Comparison of ENCODE assay signal across 9 mouse cellular contexts in genomic region chr5:137337190-137337589, GRCm38 (mm10). TPM values are rescaled to one million over a fixed set of nuclear protein-coding genes. Genes with fewer than 3 reads are reported as not detected.
A peak's percentile ranks its signal among the peaks of the same experiment; 100 is the strongest.
DNase-seq lines count a peak whose midpoint lies in the region; ATAC-seq and TF ChIP-seq lines count a peak whose summit lies in the region.
"Had no signal": no experiment of that assay in that cellular context is flagged by ENCODE, and none has a peak within 500 bp of the region (broad histone marks: within the 10 kb centered on the region; RNA-seq: fewer than 3 reads in every experiment).

No protein-coding gene starts in this region.

- no peak overlapping the region for H3K9ac ChIP-seq in heart, adult 2 months (ENCODE audit: low read depth, low read length)
- H3K9ac ChIP-seq in liver, embryonic 11.5 days (ENCODE audit: low read depth, low read length): 0 out of 2 replicates have a peak overlapping the region, but pooled peaks have one; percentile 14
- peak overlapping the region; percentile 8; the same call in 1 of the 2 replicates for H3K9ac ChIP-seq in intestine, embryonic 15.5 days
- H3K9ac ChIP-seq in stomach, postnatal 0 days (ENCODE audit: low read length): no peak overlapping the region

- H3K27ac ChIP-seq in heart, adult 2 months: peak overlapping the region; percentile 30; the same call in 1 of the 2 replicates
- H3K27ac ChIP-seq in liver, embryonic 11.5 days (ENCODE audit: low read depth, low read length): peak overlapping the region; percentile 43
- peak overlapping the region; percentile 67 for H3K27ac ChIP-seq in intestine, embryonic 15.5 days
- peak overlapping the region; percentile 36; the same call in 1 of the 2 replicates for H3K27ac ChIP-seq in stomach, postnatal 0 days (replicated peaks)

- 37% methylated on average over 8 of the region's 8 CpGs for WGBS in heart, adult 2 months
- WGBS in liver, embryonic 11.5 days: 48% methylated on average over 8 of the region's 8 CpGs
- WGBS in intestine, embryonic 15.5 days: 42% methylated on average over 8 of the region's 8 CpGs
- WGBS in stomach, postnatal 0 days: 49% methylated on average over 8 of the region's 8 CpGs

- H3K79me2 ChIP-seq in heart, adult 2 months (replicated peaks; ENCODE audit: control insufficient read depth, insufficient read depth, low read length): no peaks in the 10 kb centered on the region

- H3K9me3 ChIP-seq in liver, embryonic 11.5 days (ENCODE audit: control insufficient read depth, low read length): no peaks in the 10 kb centered on the region
- no peaks in the 10 kb centered on the region for H3K9me3 ChIP-seq in intestine, embryonic 15.5 days
- no peaks in the 10 kb centered on the region for H3K9me3 ChIP-seq in stomach, postnatal 0 days (ENCODE audit: control insufficient read depth, low read length)

- no peak for ATAC-seq in liver, embryonic 11.5 days (replicated peaks; ENCODE audit: low FRiP score)
- ATAC-seq in intestine, embryonic 15.5 days: no peak; the same call in 1 of the 2 replicates
- ATAC-seq in stomach, postnatal 0 days (ENCODE audit: low FRiP score, low TSS enrichment): no peak
- ATAC-seq: lung, postnatal 0 days had no signal

- TF ChIP-seq CTCF in heart, adult 2 months (IDR thresholded peaks at IDR 0.05): no peak
- TF ChIP-seq CTCF in stomach, postnatal 0 days (IDR thresholded peaks at IDR 0.05; ENCODE audit: low read depth): no peak

- H3K4me3 ChIP-seq in heart, adult 2 months: no peak overlapping the region
- no peak overlapping the region for H3K4me3 ChIP-seq in liver, embryonic 11.5 days (ENCODE audit: low read depth, low read length)
- no peak overlapping the region for H3K4me3 ChIP-seq in intestine, embryonic 15.5 days (replicated peaks)
- H3K4me3 ChIP-seq in stomach, postnatal 0 days (ENCODE audit: low read depth, low read length): no peak overlapping the region

- no peaks in the 10 kb centered on the region for H3K36me3 ChIP-seq in heart, adult 2 months (ENCODE audit: control insufficient read depth, insufficient read depth, low read length)
- no peaks in the 10 kb centered on the region for H3K36me3 ChIP-seq in liver, embryonic 11.5 days (ENCODE audit: control insufficient read depth, insufficient read depth, low read length)
- H3K36me3 ChIP-seq in intestine, embryonic 15.5 days: no peaks in the 10 kb centered on the region
- H3K36me3 ChIP-seq in stomach, postnatal 0 days (ENCODE audit: control insufficient read depth, insufficient read depth, low read length): no peaks in the 10 kb centered on the region

- H3K27me3 ChIP-seq in heart, adult 2 months (ENCODE audit: control insufficient read depth, insufficient read depth, low read length): no peaks in the 10 kb centered on the region
- no peaks in the 10 kb centered on the region for H3K27me3 ChIP-seq in liver, embryonic 11.5 days (replicated peaks; ENCODE audit: control insufficient read depth, insufficient read depth, low read length)
- no peaks in the 10 kb centered on the region for H3K27me3 ChIP-seq in intestine, embryonic 15.5 days (replicated peaks)
- no peaks in the 10 kb centered on the region for H3K27me3 ChIP-seq in stomach, postnatal 0 days (ENCODE audit: control insufficient read depth, insufficient read depth, low read length)

- DNase-seq in heart, adult 2 months: no peak
- no peak for DNase-seq in heart, postnatal 36 days
- DNase-seq in liver, embryonic 11.5 days (ENCODE audit: low spot score): no peak
- DNase-seq in liver: no peak
- DNase-seq in stomach, postnatal 0 days (ENCODE audit: low spot score): no peak
- DNase-seq in frontal cortex, postnatal 10 days (ENCODE audit: low spot score in 2 of 2): no peak
- no peak for DNase-seq in adrenal gland, postnatal 25 days

- intact Hi-C loops in heart, adult 2 months (cut with DNase I): loop anchor here (5.0 kb wide), 3 partner anchors 165 to 445 kb away; partner anchors contain the start of genes Plod3, Pop7 and Znhit1
- intact Hi-C loops in heart, postnatal 36 days (cut with DNase I): loop anchor here (5.0 kb wide), 1 partner anchor 440 kb away; the partner anchor contains the start of gene Ppp1r35

- H3K4me2 ChIP-seq in liver, embryonic 11.5 days: peak overlapping the region; percentile 91
- peak overlapping the region; percentile 60 for H3K4me2 ChIP-seq in intestine, embryonic 15.5 days (replicated peaks)
- no peak overlapping the region for H3K4me2 ChIP-seq in stomach, postnatal 0 days (replicated peaks; ENCODE audit: low read depth)

- TF ChIP-seq EP300 in heart, adult 2 months (IDR thresholded peaks at IDR 0.05; ENCODE audit: insufficient read depth, low read depth, low read length): no peak
- no peak for TF ChIP-seq EP300 in stomach, postnatal 0 days (optimal IDR thresholded peaks at IDR 0.05)

- H3K4me1 ChIP-seq in heart, adult 2 months (ENCODE audit: control insufficient read depth, insufficient read depth, low read length): peaks cover 7% of the 10 kb centered on the region
- H3K4me1 ChIP-seq in liver, embryonic 11.5 days (replicated peaks; ENCODE audit: control insufficient read depth, insufficient read depth, low read length): peaks cover 33% of the 10 kb centered on the region
- peaks cover 29% of the 10 kb centered on the region for H3K4me1 ChIP-seq in intestine, embryonic 15.5 days (replicated peaks)
- peaks cover 6% of the 10 kb centered on the region; the same call in 1 of the 2 replicates for H3K4me1 ChIP-seq in stomach, postnatal 0 days (replicated peaks; ENCODE audit: control insufficient read depth, insufficient read depth)

- no peak for TF ChIP-seq POLR2A in heart, adult 2 months (IDR thresholded peaks at IDR 0.05; ENCODE audit: insufficient read depth, low read depth, low read length)

RNA-seq across cellular contexts. Expression of gene Slc12a9, which starts 3.8 kb away (rescaled TPM):
- total RNA-seq in heart, adult 2 months (2021): 1 to 10 TPM; 1.7 to 2.2 TPM
- 6.0 and 8.9 TPM in 2 replicates for polyA plus RNA-seq in heart, adult 2 months (2012; rRNA removed)
- total RNA-seq in heart, postnatal 36 days (2021): 1 to 10 TPM; 2.0 to 3.6 TPM
- 6.4 and 7.0 TPM in 2 replicates for polyA plus RNA-seq in liver, embryonic 11.5 days (2014; fragmentation: Nextera tagmentation; extraction: Ambion mirVana)
- polyA plus RNA-seq in intestine, embryonic 15.5 days (2015; fragmentation: Nextera tagmentation; extraction: Ambion mirVana): 14.3 and 15.9 TPM in 2 replicates
- 6.5 and 7.2 TPM in 2 replicates for polyA plus RNA-seq in stomach, postnatal 0 days (2015; fragmentation: Nextera tagmentation; extraction: Ambion mirVana)
- 9.2 and 17.7 TPM in 2 replicates for total RNA-seq in adrenal gland, postnatal 25 days (2021)

RNA-seq across cellular contexts. Expression of gene Ephb4, which starts 12.7 kb away (rescaled TPM):
- 10 to 100 TPM; 45.9 to 53.9 TPM for total RNA-seq in heart, adult 2 months (2021)
- 35.2 and 51.8 TPM in 2 replicates for polyA plus RNA-seq in heart, adult 2 months (2012; rRNA removed)
- total RNA-seq in heart, postnatal 36 days (2021): 10 to 100 TPM; 55.6 to 64.8 TPM
- 28.2 and 29.9 TPM in 2 replicates for polyA plus RNA-seq in liver, embryonic 11.5 days (2014; fragmentation: Nextera tagmentation; extraction: Ambion mirVana)
- 36.7 and 37.6 TPM in 2 replicates for polyA plus RNA-seq in intestine, embryonic 15.5 days (2015; fragmentation: Nextera tagmentation; extraction: Ambion mirVana)
- polyA plus RNA-seq in stomach, postnatal 0 days (2015; fragmentation: Nextera tagmentation; extraction: Ambion mirVana): 12.1 and 13.9 TPM in 2 replicates
- total RNA-seq in adrenal gland, postnatal 25 days (2021): 54.6 and 70.5 TPM in 2 replicates

RNA-seq across cellular contexts. Expression of gene Trip6, which starts 23.0 kb away (rescaled TPM):
- total RNA-seq in heart, adult 2 months (2021): 10 to 100 TPM; 12.5 to 13.6 TPM
- 23.5 and 24.2 TPM in 2 replicates for polyA plus RNA-seq in heart, adult 2 months (2012; rRNA removed)
- 10 to 100 TPM; 11.1 to 14.3 TPM for total RNA-seq in heart, postnatal 36 days (2021)
- polyA plus RNA-seq in liver, embryonic 11.5 days (2014; fragmentation: Nextera tagmentation; extraction: Ambion mirVana): 31.0 and 31.6 TPM in 2 replicates
- polyA plus RNA-seq in intestine, embryonic 15.5 days (2015; fragmentation: Nextera tagmentation; extraction: Ambion mirVana): 63.9 and 64.8 TPM in 2 replicates
- polyA plus RNA-seq in stomach, postnatal 0 days (2015; fragmentation: Nextera tagmentation; extraction: Ambion mirVana): 46.4 and 47.9 TPM in 2 replicates
- total RNA-seq in adrenal gland, postnatal 25 days (2021): 32.3 and 40.8 TPM in 2 replicates

RNA-seq across cellular contexts. Expression of gene Srrt, which starts 29.7 kb away (rescaled TPM):
- total RNA-seq in heart, adult 2 months (2021): 10 to 100 TPM; 60.5 to 66.4 TPM
- polyA plus RNA-seq in heart, adult 2 months (2012; rRNA removed): 63.9 and 74.2 TPM in 2 replicates
- 10 to 100 TPM; 58.3 to 62.6 TPM for total RNA-seq in heart, postnatal 36 days (2021)
- 165 and 169 TPM in 2 replicates for polyA plus RNA-seq in liver, embryonic 11.5 days (2014; fragmentation: Nextera tagmentation; extraction: Ambion mirVana)
- 117 and 120 TPM in 2 replicates for polyA plus RNA-seq in intestine, embryonic 15.5 days (2015; fragmentation: Nextera tagmentation; extraction: Ambion mirVana)
- polyA plus RNA-seq in stomach, postnatal 0 days (2015; fragmentation: Nextera tagmentation; extraction: Ambion mirVana): 29.3 and 31.6 TPM in 2 replicates
- total RNA-seq in adrenal gland, postnatal 25 days (2021): 164 and 195 TPM in 2 replicates

RNA-seq across cellular contexts. Expression of gene Ufsp1, which starts 42.8 kb away (rescaled TPM):
- total RNA-seq in heart, adult 2 months (2021): 1 to 10 TPM; 8.1 to 8.8 TPM
- 11.8 and 12.8 TPM in 2 replicates for polyA plus RNA-seq in heart, adult 2 months (2012; rRNA removed)
- total RNA-seq in heart, postnatal 36 days (2021): 1 to 10 TPM; 8.5 to 9.0 TPM
- polyA plus RNA-seq in liver, embryonic 11.5 days (2014; fragmentation: Nextera tagmentation; extraction: Ambion mirVana): 13.3 and 13.5 TPM in 2 replicates
- polyA plus RNA-seq in intestine, embryonic 15.5 days (2015; fragmentation: Nextera tagmentation; extraction: Ambion mirVana): 7.8 and 8.5 TPM in 2 replicates
- polyA plus RNA-seq in stomach, postnatal 0 days (2015; fragmentation: Nextera tagmentation; extraction: Ambion mirVana): 11.0 and 11.4 TPM in 2 replicates
- total RNA-seq in adrenal gland, postnatal 25 days (2021): 9.6 and 12.1 TPM in 2 replicates

Comparison
In these comparisons a context has a peak if more than half of its experiments do, and no peak if none do; other contexts are left out.
1. H3K9ac ChIP-seq: peak in liver, embryonic 11.5 days (single experiment) and intestine, embryonic 15.5 days (single experiment); none in heart, adult 2 months (single experiment) and stomach, postnatal 0 days (single experiment).
2. Peak in every context shown above with its lines, with median percentiles within 50 percentile points of each other: H3K27ac ChIP-seq.